Mouse (Mus musculus): Measurements from ENCODE around the gene Dtnb.

- TF ChIP-seq TAL1 (conservative IDR thresholded peaks at IDR 0.05; ENCODE audit: low read depth, low read length) (no peak), GATA1 (IDR thresholded peaks at IDR 0.05; ENCODE audit: borderline replicate concordance, low read length) (no peak), CTCF (IDR thresholded peaks at IDR 0.05; ENCODE audit: low read depth, low read length) (no peak)
These were observed 608 bp downstream of the Dtnb start for GRCm38 (mm10) chr12:3572581-3573397.
